Mouse (Mus musculus) erythroblast, embryonic 14.5 days (primary cell): ENCODE measurements at regions not wholly inside any gene's neighbourhood (a gene's known extent, or its start where the extent isn't known, plus 50 kb on each side); places are given as distances from the start of the nearest gene placed in this dataset.

Experiments used
- GATA1 ChIP-seq: IDR thresholded peaks from 2 replicates; pipeline ENCODE4 v1.6.1; 2012; ENCODE audit warnings: low read length, inconsistent platforms, mixed read lengths
- TAL1 ChIP-seq: IDR thresholded peaks from 3 replicates; pipeline ENCODE4 v1.6.1; 2012; ENCODE audit warnings: low read length, inconsistent platforms, mixed read lengths

- TF ChIP-seq GATA1: no peak
- TF ChIP-seq TAL1: no peak
These were observed 1376.8 kb downstream of the Sis start for GRCm38 (mm10) chr3:71590840-71591239.
